Mouse (Mus musculus) small intestine, adult 2 months (tissue): ENCODE results near the gene Wdr37.

ENCODE experiments used
- CTCF ChIP-seq: fragments of 200-500 bp; IDR thresholded peaks from 2 replicates; pipeline ENCODE4 v1.5.1; 2012; ENCODE audit warnings: low read depth, mild to moderate bottlenecking, control low read depth, inconsistent platforms, low read length, moderate library complexity, mixed read lengths; ENCODE audit not compliant: insufficient replicate concordance, insufficient read length; ENCODE audit errors: extremely low read depth
- POLR2A ChIP-seq: fragments of 200-500 bp; IDR thresholded peaks from 2 replicates; pipeline ENCODE4 v1.6.1; 2012; ENCODE audit warnings: low read depth, mild to moderate bottlenecking, control low read depth, inconsistent platforms, low read length, moderate library complexity

GRCm38 (mm10) chr13:8793217-8793616, 78.5 kb downstream of the Wdr37 start:
- no peak for TF ChIP-seq POLR2A
- TF ChIP-seq CTCF, result no peak
